Mouse (Mus musculus): ENCODE measurements around the gene Arpc1a. TPM values are rescaled to one million over a fixed set of nuclear protein-coding genes. Genes with fewer than 3 reads are reported as not detected.
A peak's percentile ranks its signal among the peaks of the same experiment; 100 is the strongest.
"Not testable (repeated sequence)": the region's sequence is repeated elsewhere in the genome, so short reads cannot be mapped to it uniquely, and the experiment has no call there.

Arpc1a gene
- total RNA-seq, 2 experiments from 2014 or later, result 61.4 to 63.8 TPM

GRCm38 (mm10) chr5:145104328-145104727, 20.7 kb downstream of the Arpc1a start:
- no peak for DNase-seq

GRCm38 (mm10) chr5:145105694-145106275, 22.2 kb downstream of the Arpc1a start:
- DNase-seq, result no peak

- no peak for DNase-seq
These were observed 26.8 kb downstream of the Arpc1a start for GRCm38 (mm10) chr5:145110401-145110800.

GRCm38 (mm10) chr5:145112566-145112965, 28.9 kb downstream of the Arpc1a start:
- no peak for DNase-seq

GRCm38 (mm10) chr5:145113416-145113815, 29.8 kb downstream of the Arpc1a start:
- DNase-seq, result no peak

GRCm38 (mm10) chr5:145114071-145114605, 30.5 kb downstream of the Arpc1a start, which contains the start of gene Arpc1b:
Gene Arpc1b, plus strand, starts transcription at chr5:145114215.
- DNase-seq, result peak; percentile 81 to 83

- DNase-seq, result peak; percentile 84 to 91
These were observed 31.2 kb downstream of the Arpc1a start for GRCm38 (mm10) chr5:145114606-145115473.

- DNase-seq, result no peak
These were observed 32.1 kb downstream of the Arpc1a start for GRCm38 (mm10) chr5:145115736-145116135.

- peak; percentile 79 to 94 for DNase-seq
These were observed 32.7 kb downstream of the Arpc1a start for GRCm38 (mm10) chr5:145116316-145116715.

GRCm38 (mm10) chr5:145116916-145117315, 33.3 kb downstream of the Arpc1a start:
- peak; percentile 84 to 87 for DNase-seq

- DNase-seq, result peak in 1 of 2 experiments; percentile 21
These were observed 34.4 kb downstream of the Arpc1a start for GRCm38 (mm10) chr5:145118005-145118404.

GRCm38 (mm10) chr5:145118461-145118860, 34.8 kb downstream of the Arpc1a start:
- no peak for DNase-seq

- no peak for DNase-seq
These were observed 35.8 kb downstream of the Arpc1a start for GRCm38 (mm10) chr5:145119385-145119784.

- DNase-seq, result no peak
These were observed 37.3 kb downstream of the Arpc1a start for GRCm38 (mm10) chr5:145120921-145121320.

- no peak for DNase-seq
These were observed 39.8 kb downstream of the Arpc1a start for GRCm38 (mm10) chr5:145123396-145123795.

GRCm38 (mm10) chr5:145126580-145126979, 43.0 kb downstream of the Arpc1a start:
- DNase-seq, result no peak

GRCm38 (mm10) chr5:145129124-145129523, 45.5 kb downstream of the Arpc1a start:
- DNase-seq, result peak; percentile 49 to 52

- DNase-seq, result not testable (repeated sequence)
These were observed 46.1 kb downstream of the Arpc1a start for GRCm38 (mm10) chr5:145129773-145130172.

GRCm38 (mm10) chr5:145130191-145130590, 46.6 kb downstream of the Arpc1a start:
- peak; percentile 26 to 34 for DNase-seq

- DNase-seq, result no peak
These were observed 47.4 kb downstream of the Arpc1a start for GRCm38 (mm10) chr5:145130995-145131394.

GRCm38 (mm10) chr5:145133275-145133674, 49.6 kb downstream of the Arpc1a start:
- not testable (repeated sequence) for DNase-seq

GRCm38 (mm10) chr5:145138836-145139235, 55.2 kb downstream of the Arpc1a start:
- no peak for DNase-seq

Measured in heart, adult 18-20 months (tissue).